Comparison of ENCODE assay signal across 8 mouse cellular contexts in the genomic region with DNA sequence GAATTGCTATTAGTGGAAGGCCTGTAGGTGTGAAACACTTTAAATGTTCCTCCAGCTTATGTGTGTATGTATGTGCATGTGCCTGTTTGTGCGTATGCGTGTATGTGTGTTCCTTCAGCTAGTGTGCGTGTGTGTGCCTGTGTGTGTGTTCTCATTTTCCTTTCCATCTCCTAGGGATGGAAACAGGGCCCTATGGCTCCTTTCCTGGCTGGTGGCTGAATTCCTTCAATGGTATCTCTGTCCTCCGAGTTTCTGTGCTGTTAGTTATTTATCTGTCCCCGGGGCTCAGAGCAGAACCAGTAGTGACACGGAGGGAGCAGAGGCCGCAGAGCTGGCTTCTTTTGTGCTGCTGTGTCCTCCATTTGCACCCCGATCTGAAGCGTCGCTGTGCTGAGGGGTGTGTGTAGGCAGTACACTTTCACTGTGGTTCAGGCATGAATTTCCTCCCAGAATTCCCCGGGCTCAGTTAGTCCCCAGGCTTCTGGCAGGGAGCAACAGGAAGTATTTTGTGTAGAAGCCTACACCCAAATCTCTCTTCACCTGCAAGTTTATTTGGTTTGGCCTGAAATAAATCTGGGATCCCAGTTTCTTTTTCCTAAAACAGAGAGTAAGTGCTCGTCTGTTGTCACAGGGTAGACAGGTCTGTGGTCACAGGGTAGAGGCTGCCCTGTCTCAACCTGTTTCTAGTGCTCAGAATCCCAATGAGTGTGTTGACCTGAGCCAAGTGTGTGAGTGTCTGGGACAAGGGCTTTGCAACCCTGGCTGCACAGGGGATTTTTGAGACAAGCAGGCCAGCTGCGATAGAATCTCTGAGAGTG. TPM values are rescaled to one million over a fixed set of nuclear protein-coding genes. Genes with fewer than 3 reads are reported as not detected.
DNase-seq lines count a peak whose midpoint lies in the region; ATAC-seq and TF ChIP-seq lines count a peak whose summit lies in the region.

No protein-coding gene starts in this region.

- no peak for TF ChIP-seq CTCF in cerebellum, adult 2 months (IDR thresholded peaks at IDR 0.05; ENCODE audit: borderline replicate concordance, insufficient read depth, low read depth, low read length)

- ATAC-seq in embryonic facial prominence, embryonic 14.5 days (ENCODE audit: low read depth), result peak; percentile 48
- no peak; the same call in 1 of the 2 replicates for ATAC-seq in hindbrain, embryonic 14.5 days (ENCODE audit: low FRiP score)
- ATAC-seq in lung, embryonic 16.5 days (ENCODE audit: low read depth), result peak; percentile 3; the same call in 1 of the 2 replicates

- peak overlapping the region; percentile 29 for H3K4me2 ChIP-seq in embryonic facial prominence, embryonic 14.5 days (ENCODE audit: low read depth, low read length)
- peak overlapping the region; percentile 1; the same call in 1 of the 2 replicates for H3K4me2 ChIP-seq in hindbrain, embryonic 14.5 days (replicated peaks)
- H3K4me2 ChIP-seq in lung, embryonic 16.5 days (ENCODE audit: low read depth, low read length), result no peak overlapping the region

- 0 out of 2 replicates have a peak overlapping the region, but pooled peaks have one; percentile 37 for H3K9ac ChIP-seq in embryonic facial prominence, embryonic 14.5 days (ENCODE audit: low read depth, low read length)
- peak overlapping the region; percentile 31; the same call in 1 of the 2 replicates for H3K9ac ChIP-seq in hindbrain, embryonic 14.5 days
- H3K9ac ChIP-seq in lung, embryonic 16.5 days (ENCODE audit: low read length), result peak overlapping the region; percentile 36; the same call in 1 of the 2 replicates

- H3K27me3 ChIP-seq in cerebellum, adult 2 months (ENCODE audit: control insufficient read depth, insufficient read depth, low read length), result no peaks in the 10 kb centered on the region
- no peaks in the 10 kb centered on the region for H3K27me3 ChIP-seq in embryonic facial prominence, embryonic 14.5 days (replicated peaks; ENCODE audit: control insufficient read depth, insufficient read depth, low read length)
- H3K27me3 ChIP-seq in hindbrain, embryonic 14.5 days (ENCODE audit: control insufficient read depth, insufficient read depth, low read length), result no peaks in the 10 kb centered on the region
- no peaks in the 10 kb centered on the region for H3K27me3 ChIP-seq in lung, embryonic 16.5 days (ENCODE audit: control insufficient read depth, insufficient read depth, low read depth, low read length)

- H3K36me3 ChIP-seq in embryonic facial prominence, embryonic 14.5 days (ENCODE audit: control insufficient read depth, insufficient read depth, low read length), result peaks cover 18% of the 10 kb centered on the region
- no peaks in the 10 kb centered on the region for H3K36me3 ChIP-seq in hindbrain, embryonic 14.5 days (replicated peaks; ENCODE audit: control insufficient read depth, insufficient read depth)
- no peaks in the 10 kb centered on the region for H3K36me3 ChIP-seq in lung, embryonic 16.5 days (ENCODE audit: control insufficient read depth, insufficient read depth, low read length)

- WGBS in cerebellum, adult 2 months, result 57% methylated on average over 13 of the region's 13 CpGs
- 43% methylated on average over 13 of the region's 13 CpGs for WGBS in embryonic facial prominence, embryonic 14.5 days
- WGBS in hindbrain, embryonic 14.5 days, result 40% methylated on average over 13 of the region's 13 CpGs
- WGBS in lung, embryonic 16.5 days, result 47% methylated on average over 13 of the region's 13 CpGs

- no peak for DNase-seq in cerebellum, adult 2 months
- no peak for DNase-seq in cerebellum, postnatal 4 days (ENCODE audit: low spot score in 2 of 2)
- no peak for DNase-seq in embryonic facial prominence, embryonic 14.5 days (ENCODE audit: low spot score)
- no peak for DNase-seq in hindbrain, embryonic 14.5 days (ENCODE audit: low spot score)
- no peak for DNase-seq in testis, postnatal 10 days (ENCODE audit: low spot score)
- no peak for DNase-seq in embryo, embryonic 11 days
- no peak for DNase-seq in frontal cortex, postnatal 25 days (ENCODE audit: low spot score in 2 of 2)

- H3K4me1 ChIP-seq in cerebellum, adult 2 months (ENCODE audit: control insufficient read depth, insufficient read depth, low read length), result peaks cover 24% of the 10 kb centered on the region
- H3K4me1 ChIP-seq in embryonic facial prominence, embryonic 14.5 days (ENCODE audit: control insufficient read depth, insufficient read depth, low read length), result peaks cover 36% of the 10 kb centered on the region
- H3K4me1 ChIP-seq in hindbrain, embryonic 14.5 days (replicated peaks; ENCODE audit: control insufficient read depth, insufficient read depth, low read length), result peaks cover 57% of the 10 kb centered on the region
- H3K4me1 ChIP-seq in lung, embryonic 16.5 days (replicated peaks; ENCODE audit: control insufficient read depth, insufficient read depth, low read length), result peaks cover 44% of the 10 kb centered on the region

- H3K9me3 ChIP-seq in embryonic facial prominence, embryonic 14.5 days (ENCODE audit: control insufficient read depth, low read length), result no peaks in the 10 kb centered on the region
- no peaks in the 10 kb centered on the region for H3K9me3 ChIP-seq in hindbrain, embryonic 14.5 days (ENCODE audit: control insufficient read depth, low read length)
- no peaks in the 10 kb centered on the region for H3K9me3 ChIP-seq in lung, embryonic 16.5 days (ENCODE audit: control insufficient read depth, low read length)

- H3K4me3 ChIP-seq in cerebellum, adult 2 months (replicated peaks; ENCODE audit: insufficient read depth, low read depth, low read length), result no peak overlapping the region
- no peak overlapping the region for H3K4me3 ChIP-seq in embryonic facial prominence, embryonic 14.5 days (ENCODE audit: low read depth, low read length)
- H3K4me3 ChIP-seq in hindbrain, embryonic 14.5 days (replicated peaks; ENCODE audit: low read length), result no peak overlapping the region
- H3K4me3 ChIP-seq in lung, embryonic 16.5 days (ENCODE audit: low read length), result no peak overlapping the region

- H3K27ac ChIP-seq in cerebellum, adult 2 months (ENCODE audit: insufficient read depth, low read length), result peak overlapping the region; percentile 39; the same call in 1 of the 2 replicates
- peak overlapping the region; percentile 78 for H3K27ac ChIP-seq in embryonic facial prominence, embryonic 14.5 days (replicated peaks; ENCODE audit: low read depth, low read length)
- H3K27ac ChIP-seq in hindbrain, embryonic 14.5 days, result peak overlapping the region; percentile 84
- H3K27ac ChIP-seq in lung, embryonic 16.5 days (ENCODE audit: low read length), result peak overlapping the region; percentile 69

- TF ChIP-seq POLR2A in cerebellum, adult 2 months (IDR thresholded peaks at IDR 0.05; ENCODE audit: borderline replicate concordance, insufficient read depth, low read length), result no peak

RNA-seq across cellular contexts. Expression of gene Afap1, which starts 15.7 kb away (rescaled TPM):
- polyA plus RNA-seq in cerebellum, adult 2 months (2012; rRNA removed), result 13.6 and 13.9 TPM in 2 replicates
- polyA plus RNA-seq in embryonic facial prominence, embryonic 14.5 days (2014; fragmentation: Nextera tagmentation; extraction: Ambion mirVana), result 24.7 and 28.0 TPM in 2 replicates
- 70.8 and 72.3 TPM in 2 replicates for polyA plus RNA-seq in hindbrain, embryonic 14.5 days (2014; fragmentation: Nextera tagmentation; extraction: Ambion mirVana)
- 19.4 and 20.8 TPM in 2 replicates for polyA plus RNA-seq in lung, embryonic 16.5 days (2015; fragmentation: Nextera tagmentation; extraction: Ambion mirVana)
